Mouse (Mus musculus): Measurements from ENCODE around the gene Dusp16. TPM values are rescaled to one million over a fixed set of nuclear protein-coding genes. Genes with fewer than 3 reads are reported as not detected.

Dusp16 gene
- polyA plus RNA-seq, 1 experiment from 2014 or later, result 12.0 TPM

DNA sequence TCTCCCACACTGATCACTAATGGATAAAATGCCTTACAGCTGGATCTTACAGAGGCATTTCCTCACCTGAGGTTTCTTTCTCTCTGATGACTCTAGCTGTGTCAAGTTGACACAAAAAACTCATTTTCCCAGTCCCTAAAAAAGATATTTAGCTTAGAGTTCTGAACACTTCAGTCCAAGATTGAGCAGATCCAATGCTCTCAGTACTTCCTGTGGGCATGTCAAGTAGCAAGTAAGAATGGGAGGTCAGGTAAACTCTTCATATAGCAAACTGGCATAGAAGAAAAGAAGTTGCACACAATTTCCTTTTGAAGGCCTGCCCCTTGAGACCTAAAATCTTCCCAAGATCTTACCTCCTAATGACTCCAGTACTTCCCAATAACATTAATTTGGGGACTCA lies 22.1 kb downstream of the Dusp16 start:
- no peak overlapping the region for H3K27ac ChIP-seq (ENCODE audit: low read length)
- DNase-seq (ENCODE audit: low spot score) (no peak), ATAC-seq (no peak)
- TF ChIP-seq EP300 (IDR thresholded peaks at IDR 0.05), result no peak
- TF ChIP-seq CTCF (IDR thresholded peaks at IDR 0.05), result no peak
- no peak overlapping the region for H3K4me3 ChIP-seq (ENCODE audit: low read depth, low read length)
- H3K9ac ChIP-seq (replicated peaks; ENCODE audit: low read depth), result no peak overlapping the region
- no peak overlapping the region for H3K4me2 ChIP-seq (replicated peaks; ENCODE audit: low read depth, low read length)
- no peaks in the 10 kb centered on the region for H3K36me3 ChIP-seq (ENCODE audit: insufficient read depth, low read length)
- no peaks in the 10 kb centered on the region for H3K27me3 ChIP-seq (replicated peaks; ENCODE audit: insufficient read depth, low read length)
- no peaks in the 10 kb centered on the region for H3K4me1 ChIP-seq (ENCODE audit: insufficient read depth, low read depth, low read length)
- H3K9me3 ChIP-seq (ENCODE audit: low read length), result no peaks in the 10 kb centered on the region

- TF ChIP-seq CTCF (IDR thresholded peaks at IDR 0.05), result no peak
- TF ChIP-seq EP300 (IDR thresholded peaks at IDR 0.05), result no peak
- Histone ChIP-seq H3K4me3 (ENCODE audit: low read depth, low read length) (no peak overlapping the region), H3K9ac (replicated peaks; ENCODE audit: low read depth) (no peak overlapping the region), H3K27me3 (replicated peaks; ENCODE audit: insufficient read depth, low read length) (no peaks in the 10 kb centered on the region), H3K27ac (ENCODE audit: low read length) (no peak overlapping the region), H3K36me3 (ENCODE audit: insufficient read depth, low read length) (no peaks in the 10 kb centered on the region), H3K9me3 (ENCODE audit: low read length) (no peaks in the 10 kb centered on the region), H3K4me2 (replicated peaks; ENCODE audit: low read depth, low read length) (no peak overlapping the region), H3K4me1 (ENCODE audit: insufficient read depth, low read depth, low read length) (0 out of 2 replicates have a peak, but pooled peaks cover 2% of the 10 kb centered on the region)
- DNase-seq (ENCODE audit: low spot score) (no peak), ATAC-seq (peak; percentile 17; the same call in 1 of the 2 replicates)
- 91% methylated on average over 5 of the region's 5 CpGs for WGBS
Observed at GRCm38 (mm10) chr6:134764441-134765061, 27.9 kb downstream of the Dusp16 start.

- no peak for DNase-seq (ENCODE audit: low spot score)
- no peak overlapping the region for H3K27ac ChIP-seq (ENCODE audit: low read length)
- H3K27me3 ChIP-seq (replicated peaks; ENCODE audit: insufficient read depth, low read length), result no peaks in the 10 kb centered on the region
- no peak for ATAC-seq
- TF ChIP-seq CTCF (IDR thresholded peaks at IDR 0.05), result no peak
- no peak for TF ChIP-seq EP300 (IDR thresholded peaks at IDR 0.05)
- no peaks in the 10 kb centered on the region for H3K36me3 ChIP-seq (ENCODE audit: insufficient read depth, low read length)
- no peak overlapping the region for H3K4me3 ChIP-seq (ENCODE audit: low read depth, low read length)
- H3K9me3 ChIP-seq (ENCODE audit: low read length), result no peaks in the 10 kb centered on the region
- 0 out of 2 replicates have a peak, but pooled peaks cover 2% of the 10 kb centered on the region for H3K4me1 ChIP-seq (ENCODE audit: insufficient read depth, low read depth, low read length)
- 68% methylated on average over 1 of the region's 1 CpGs for WGBS
- no peak overlapping the region for H3K9ac ChIP-seq (replicated peaks; ENCODE audit: low read depth)
- H3K4me2 ChIP-seq (replicated peaks; ENCODE audit: low read depth, low read length), result no peak overlapping the region
Observed at GRCm38 (mm10) chr6:134763436-134763835, 29.0 kb downstream of the Dusp16 start.

DNA sequence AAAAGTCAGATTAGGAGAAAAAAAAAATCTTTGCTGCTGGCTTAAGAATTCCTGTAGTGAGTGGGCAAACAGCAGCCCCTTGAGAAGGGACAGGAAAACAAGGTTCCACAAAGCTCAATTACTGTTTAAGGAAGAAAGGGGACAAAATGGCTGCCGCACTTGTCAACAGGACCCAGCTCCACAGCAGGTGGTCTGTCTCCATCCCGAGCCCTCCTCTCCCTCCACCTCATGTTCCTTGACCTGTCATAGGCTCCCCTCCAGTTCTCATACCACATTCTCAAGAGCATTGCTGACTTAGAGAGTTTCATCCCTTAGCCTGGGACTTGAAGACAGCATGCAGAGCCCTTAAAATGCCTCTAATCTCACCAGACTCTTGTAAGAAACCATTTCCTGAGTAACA lies 30.6 kb downstream of the Dusp16 start:
- no peaks in the 10 kb centered on the region for H3K36me3 ChIP-seq (ENCODE audit: insufficient read depth, low read length)
- H3K9me3 ChIP-seq (ENCODE audit: low read length), result no peaks in the 10 kb centered on the region
- no peak overlapping the region for H3K4me3 ChIP-seq (ENCODE audit: low read depth, low read length)
- ATAC-seq (no peak), DNase-seq (ENCODE audit: low spot score) (no peak)
- WGBS, result 47% methylated on average over 2 of the region's 2 CpGs
- H3K9ac ChIP-seq (replicated peaks; ENCODE audit: low read depth), result no peak overlapping the region
- no peaks in the 10 kb centered on the region for H3K27me3 ChIP-seq (replicated peaks; ENCODE audit: insufficient read depth, low read length)
- no peak overlapping the region for H3K27ac ChIP-seq (ENCODE audit: low read length)
- TF ChIP-seq CTCF (IDR thresholded peaks at IDR 0.05) (no peak), EP300 (IDR thresholded peaks at IDR 0.05) (no peak)
- H3K4me1 ChIP-seq (ENCODE audit: insufficient read depth, low read depth, low read length), result 0 out of 2 replicates have a peak, but pooled peaks cover 2% of the 10 kb centered on the region
- H3K4me2 ChIP-seq (replicated peaks; ENCODE audit: low read depth, low read length), result no peak overlapping the region

- DNase-seq (ENCODE audit: low spot score) (no peak), ATAC-seq (no peak)
- 81% methylated on average over 5 of the region's 5 CpGs for WGBS
- no peak overlapping the region for H3K4me3 ChIP-seq (ENCODE audit: low read depth, low read length)
- H3K27me3 ChIP-seq (replicated peaks; ENCODE audit: insufficient read depth, low read length), result no peaks in the 10 kb centered on the region
- H3K36me3 ChIP-seq (ENCODE audit: insufficient read depth, low read length), result no peaks in the 10 kb centered on the region
- no peak overlapping the region for H3K4me2 ChIP-seq (replicated peaks; ENCODE audit: low read depth, low read length)
- TF ChIP-seq CTCF (IDR thresholded peaks at IDR 0.05) (no peak), EP300 (IDR thresholded peaks at IDR 0.05) (no peak)
- H3K27ac ChIP-seq (ENCODE audit: low read length), result no peak overlapping the region
- H3K9ac ChIP-seq (replicated peaks; ENCODE audit: low read depth), result no peak overlapping the region
- 0 out of 2 replicates have a peak, but pooled peaks cover 2% of the 10 kb centered on the region for H3K4me1 ChIP-seq (ENCODE audit: insufficient read depth, low read depth, low read length)
- no peaks in the 10 kb centered on the region for H3K9me3 ChIP-seq (ENCODE audit: low read length)
Observed at GRCm38 (mm10) chr6:134760926-134761544, 31.4 kb downstream of the Dusp16 start.

DNA sequence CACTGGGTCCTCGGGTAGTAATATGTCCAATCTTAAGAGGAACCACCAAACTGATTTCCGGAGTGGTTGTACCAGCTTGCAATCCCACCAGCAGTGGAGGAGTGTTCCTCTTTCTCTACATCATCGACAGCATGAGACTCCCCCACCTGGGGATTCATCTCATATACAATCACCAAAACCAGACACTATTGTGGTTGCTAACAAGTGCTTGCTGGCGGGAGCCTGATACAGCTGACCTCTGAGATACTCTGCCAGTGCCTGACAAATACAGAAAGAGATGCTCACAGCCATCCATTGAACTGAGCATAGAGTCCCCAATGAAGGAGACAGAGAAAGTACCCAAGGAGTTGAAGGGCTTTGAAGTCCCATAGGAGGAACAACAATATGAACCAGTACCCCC lies 36.4 kb downstream of the Dusp16 start:
- Histone ChIP-seq H3K27ac (ENCODE audit: low read length) (no peak overlapping the region), H3K4me1 (ENCODE audit: insufficient read depth, low read depth, low read length) (no peaks in the 10 kb centered on the region), H3K36me3 (ENCODE audit: insufficient read depth, low read length) (no peaks in the 10 kb centered on the region), H3K27me3 (replicated peaks; ENCODE audit: insufficient read depth, low read length) (no peaks in the 10 kb centered on the region), H3K4me3 (ENCODE audit: low read depth, low read length) (no peak overlapping the region), H3K9me3 (ENCODE audit: low read length) (no peaks in the 10 kb centered on the region), H3K9ac (replicated peaks; ENCODE audit: low read depth) (no peak overlapping the region), H3K4me2 (replicated peaks; ENCODE audit: low read depth, low read length) (no peak overlapping the region)
- DNase-seq (ENCODE audit: low spot score) (no peak), ATAC-seq (no peak)
- no peak for TF ChIP-seq EP300 (IDR thresholded peaks at IDR 0.05)
- no peak for TF ChIP-seq CTCF (IDR thresholded peaks at IDR 0.05)
- WGBS, result 93% methylated on average over 4 of the region's 4 CpGs
